Mouse (Mus musculus) adrenal gland, postnatal 4 days (tissue): Measurements from ENCODE around the gene B3galt1. TPM values are rescaled to one million over a fixed set of nuclear protein-coding genes. Genes with fewer than 3 reads are reported as not detected.

Source experiments
- DNase-seq, 2 experiments: peaks; one replicate each; pipeline ENCODE4 v3.0.0; 2021 to 2022; ENCODE audit warnings: low spot score in 2 of 2, mixed read lengths in 2 of 2
- long read RNA-seq, 2 experiments: library from polyadenylated mRNA; stranded (forward); transcript quantifications; one replicate each; pipeline ENCODE4 v2.0.0; 2021
- total RNA-seq, 2 experiments: library from RNA; stranded (reverse); gene quantifications; 2 replicates each; pipeline ENCODE4 v1.2.3; 2021

Gene B3galt1
- 1 to 10 TPM; 9.3 to 9.7 TPM for total RNA-seq
- long read RNA-seq, experiment 1, partial matches to known transcripts: 0 of 3 reads
- long read RNA-seq, experiment 1, other reads (novel, unspliced or antisense): 3 of 3 reads
- long read RNA-seq, experiment 2, partial matches to known transcripts: 0 of 1 reads
- long read RNA-seq, experiment 2, other reads (novel, unspliced or antisense): 1 of 1 reads

GRCm38 (mm10) chr2:67565480-67566331, at the start of gene B3galt1:
B3galt1 (plus strand) TSS chr2:67565871.
- DNase-seq: peak; percentile 58 to 62

- no peak for DNase-seq
Observed at GRCm38 (mm10) chr2:67516405-67516804, 49.3 kb upstream of the B3galt1 start.

- no peak for DNase-seq
Observed at GRCm38 (mm10) chr2:67535347-67535746, 30.3 kb upstream of the B3galt1 start.

DNA sequence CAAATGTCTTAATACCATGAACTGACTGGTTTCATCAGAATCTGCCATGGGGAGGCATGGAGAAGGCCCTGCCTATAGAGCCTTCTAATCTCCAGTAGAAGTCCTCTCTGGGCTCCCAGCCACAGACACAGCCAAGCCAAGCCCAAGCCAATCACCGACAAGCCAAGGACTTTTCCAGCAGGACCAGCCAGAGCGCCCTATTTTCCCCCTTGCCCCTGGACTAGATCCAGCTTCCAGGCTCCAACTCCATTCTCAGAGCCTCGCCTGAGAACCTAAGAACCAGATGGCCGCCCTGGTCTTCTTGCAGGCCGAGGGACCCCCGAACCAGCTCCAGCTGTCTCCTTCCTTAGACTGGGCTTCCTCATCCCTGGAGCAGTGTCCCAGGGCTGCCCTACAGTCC, 26.2 kb upstream of the B3galt1 start:
- DNase-seq: no peak

DNA sequence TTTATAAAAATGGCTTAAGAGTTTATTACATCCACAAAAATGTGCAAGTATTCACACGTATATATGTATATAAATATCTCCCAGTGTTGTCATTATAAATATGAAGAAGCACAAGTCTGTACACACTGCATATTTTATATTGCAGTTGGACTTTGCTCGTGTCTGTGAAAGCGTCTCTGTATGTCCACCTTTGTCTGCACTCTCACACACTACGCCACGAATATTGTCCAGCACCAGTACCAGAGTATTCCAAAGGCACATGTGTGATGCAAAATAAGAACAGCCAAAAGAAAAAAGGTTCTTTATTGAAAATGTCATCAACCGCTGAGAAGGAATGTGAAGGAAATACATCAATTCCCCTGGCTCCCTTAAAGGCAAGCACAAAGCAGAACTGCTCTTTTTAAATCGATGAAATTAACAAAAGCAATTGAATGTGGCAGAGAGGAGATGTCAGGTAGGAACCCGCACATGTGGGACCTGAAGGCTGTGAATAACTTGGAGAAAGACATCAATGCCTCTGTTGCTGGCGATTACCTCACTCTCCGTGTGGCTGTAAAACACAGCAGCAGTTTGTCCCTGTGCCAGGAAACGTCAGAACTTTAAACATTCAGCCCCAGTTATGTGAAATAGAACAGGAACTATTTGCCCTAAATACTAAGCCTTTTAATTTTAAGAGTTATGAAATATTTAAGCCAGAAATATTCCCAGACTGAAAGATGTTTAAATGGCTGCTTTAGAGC, 23.5 kb upstream of the B3galt1 start:
- no peak for DNase-seq

DNA sequence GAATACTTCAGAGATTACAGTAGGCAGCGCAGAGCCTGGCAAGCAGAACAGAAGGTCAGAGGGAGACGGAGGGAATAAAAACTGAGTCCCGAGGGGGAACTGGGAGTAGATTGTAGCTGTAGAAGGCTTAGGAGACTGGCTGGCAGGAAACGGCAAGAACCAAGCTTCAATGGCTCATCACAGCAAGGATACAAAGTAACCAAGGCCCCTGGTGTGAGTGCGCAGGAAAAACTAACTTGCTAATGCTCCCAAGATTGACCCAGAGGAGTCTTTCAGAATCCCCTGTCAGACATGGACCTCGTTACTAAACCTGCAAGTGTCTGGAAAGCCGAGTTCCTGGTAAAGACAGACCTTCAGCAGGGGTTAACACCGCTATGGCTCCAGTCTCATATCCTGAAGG, 21.2 kb upstream of the B3galt1 start:
- no peak for DNase-seq

DNA sequence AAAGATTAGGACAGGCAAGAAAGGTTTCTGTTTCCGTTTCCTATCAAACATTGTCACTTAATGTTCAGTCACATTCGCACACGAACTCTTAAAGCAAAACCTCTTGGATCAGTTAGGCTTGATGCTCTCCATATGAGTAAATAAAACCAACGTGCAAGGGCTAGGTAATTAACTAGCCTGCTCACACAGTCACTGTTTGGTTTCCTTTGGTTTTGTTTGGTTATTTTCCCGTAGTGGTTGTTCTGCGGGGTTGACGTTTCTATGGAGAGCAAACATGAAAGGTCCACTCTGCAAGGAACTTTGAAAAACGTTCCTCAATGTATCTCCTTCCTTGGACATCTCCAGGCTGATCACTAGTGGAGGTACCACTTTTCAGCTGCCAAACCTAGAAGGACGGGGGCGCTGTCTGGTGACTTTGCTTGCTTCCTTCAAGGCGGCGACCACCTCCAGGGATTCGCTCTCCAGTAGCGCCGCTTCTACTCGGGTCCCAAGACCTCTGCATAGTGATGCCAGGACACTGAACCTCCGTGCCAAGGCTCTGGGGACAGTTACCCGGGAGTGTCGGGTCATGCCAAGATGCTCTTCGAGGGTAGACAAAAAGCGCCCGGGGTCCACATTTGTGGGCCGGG, 706 bp upstream of the B3galt1 start:
- DNase-seq: no peak

GRCm38 (mm10) chr2:67566566-67566965, 895 bp downstream of the B3galt1 start:
- DNase-seq: no peak

- no peak for DNase-seq
Observed at GRCm38 (mm10) chr2:67567141-67567680, 1.5 kb downstream of the B3galt1 start.

DNA sequence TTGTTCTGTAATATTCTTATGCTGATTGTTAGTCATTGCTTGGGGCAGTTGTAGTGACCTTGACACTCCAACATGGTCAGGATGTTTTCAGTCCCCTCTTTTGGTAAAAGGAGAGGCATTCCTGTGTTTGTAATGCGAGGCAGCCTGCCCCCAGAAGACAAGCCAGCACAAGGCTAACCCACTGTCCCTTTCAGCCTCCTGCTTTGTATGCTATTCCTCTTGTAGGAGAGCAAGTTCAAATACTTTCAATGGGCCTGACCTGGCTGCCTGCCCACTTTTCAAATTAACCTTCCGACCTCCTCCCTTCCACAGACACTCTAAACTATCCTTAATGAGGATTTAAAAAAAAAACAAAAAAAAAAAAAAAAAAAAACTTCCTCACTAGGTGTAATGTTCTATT, 11.0 kb downstream of the B3galt1 start:
- no peak for DNase-seq

GRCm38 (mm10) chr2:67583091-67583490, 17.4 kb downstream of the B3galt1 start:
- DNase-seq: no peak

DNA sequence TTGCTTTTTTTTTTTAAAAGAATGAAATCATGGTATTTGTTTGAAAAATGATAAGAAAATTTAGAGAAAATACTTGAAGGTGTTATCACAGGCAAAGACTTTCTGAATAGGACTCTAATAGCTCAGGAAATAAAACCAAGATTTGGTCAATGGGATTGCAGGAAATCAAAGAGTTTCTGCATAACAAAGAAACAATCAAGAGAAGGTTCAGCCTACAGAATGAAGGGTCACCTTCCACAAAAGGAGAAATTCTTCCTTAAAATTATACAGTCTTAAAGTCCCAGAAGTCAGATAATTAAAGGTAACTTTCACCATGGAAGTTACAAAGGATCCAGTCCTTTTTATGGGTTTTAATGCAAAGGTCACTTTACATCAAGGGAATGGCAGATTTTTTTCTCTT, 24.7 kb downstream of the B3galt1 start:
- no peak for DNase-seq

DNA sequence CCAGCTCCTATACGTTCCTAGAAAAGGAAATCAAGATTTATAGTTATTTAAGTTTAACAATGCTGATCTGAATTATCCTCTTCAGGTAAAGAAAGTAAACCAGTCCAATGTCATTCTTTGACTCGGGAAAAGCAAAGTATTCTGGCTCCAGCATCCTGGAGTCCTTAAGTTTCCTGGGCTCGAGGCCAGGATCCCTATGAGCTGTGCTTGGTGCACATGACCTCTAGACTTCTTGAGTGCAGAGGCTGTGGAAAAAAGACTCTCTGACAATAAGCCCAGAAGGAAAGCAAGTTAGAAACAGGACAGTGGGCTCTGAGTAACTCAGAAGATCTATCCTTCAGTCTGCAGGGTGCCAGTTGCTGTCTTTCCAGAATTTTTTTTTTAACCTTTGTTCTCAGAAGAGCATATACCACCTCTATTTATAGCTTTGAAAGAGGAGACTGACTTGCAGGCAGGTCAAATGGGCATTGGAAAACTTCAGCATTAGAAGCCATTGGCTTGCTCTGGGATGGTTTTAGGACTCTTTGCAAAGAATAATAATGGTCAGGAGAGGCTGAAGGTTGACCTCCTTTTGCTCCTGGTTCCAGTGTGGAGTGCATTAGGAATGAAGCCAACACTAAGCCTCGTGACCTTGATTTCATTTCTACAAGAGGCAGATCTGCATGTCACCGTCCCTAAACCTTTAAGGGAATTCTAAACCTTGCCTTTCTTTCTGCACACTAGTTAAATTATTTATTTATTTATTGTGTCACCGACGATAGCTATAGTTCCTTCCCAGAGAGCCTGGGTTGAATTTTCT, 26.4 kb downstream of the B3galt1 start:
- DNase-seq: no peak

- no peak for DNase-seq
Observed at GRCm38 (mm10) chr2:67622902-67623301, 57.2 kb downstream of the B3galt1 start.

- no peak for DNase-seq
Observed at GRCm38 (mm10) chr2:67627667-67628066, 62.0 kb downstream of the B3galt1 start.

GRCm38 (mm10) chr2:67628289-67628688, 62.6 kb downstream of the B3galt1 start:
- no peak for DNase-seq

DNA sequence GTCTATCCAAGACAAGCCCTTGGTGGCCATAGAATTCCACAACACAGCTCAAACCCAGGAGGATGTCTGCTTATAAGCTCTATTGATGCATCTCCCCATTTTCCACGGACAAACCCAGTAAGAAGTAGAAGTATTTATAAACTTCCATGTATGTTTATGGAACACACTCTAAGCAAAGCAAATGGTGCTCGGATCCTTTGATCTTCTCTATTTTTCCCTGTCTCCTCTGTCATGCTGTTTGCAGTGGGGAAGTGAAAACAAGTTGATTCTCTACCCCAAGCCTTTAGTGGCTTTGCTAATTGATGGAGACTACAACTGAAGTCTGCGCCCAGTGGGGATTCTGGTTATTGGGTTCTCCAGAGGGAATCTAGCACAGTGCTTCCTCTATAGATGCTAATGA, 89.2 kb downstream of the B3galt1 start:
- DNase-seq: no peak

- no peak for DNase-seq
Observed at GRCm38 (mm10) chr2:67657372-67657771, 91.7 kb downstream of the B3galt1 start.

DNA sequence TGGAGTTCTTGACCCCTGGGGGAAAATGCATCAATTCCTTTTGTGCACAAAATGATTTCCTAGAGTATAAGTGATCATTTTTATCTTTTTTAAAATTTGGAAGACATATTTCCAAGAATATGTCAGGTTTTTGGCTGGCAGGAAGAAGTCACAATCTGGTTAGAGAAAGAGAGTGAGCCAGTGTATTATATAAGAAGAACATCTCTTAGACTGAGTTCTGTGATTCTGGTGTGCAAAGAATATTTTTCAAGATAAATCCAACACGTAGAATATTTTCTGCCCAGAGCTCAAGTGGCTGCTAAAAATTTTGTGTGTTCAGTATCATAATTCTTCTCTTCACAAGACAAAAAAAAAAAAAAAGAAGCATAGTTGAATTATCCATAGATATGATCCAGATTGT, 92.4 kb downstream of the B3galt1 start:
- DNase-seq: no peak

DNA sequence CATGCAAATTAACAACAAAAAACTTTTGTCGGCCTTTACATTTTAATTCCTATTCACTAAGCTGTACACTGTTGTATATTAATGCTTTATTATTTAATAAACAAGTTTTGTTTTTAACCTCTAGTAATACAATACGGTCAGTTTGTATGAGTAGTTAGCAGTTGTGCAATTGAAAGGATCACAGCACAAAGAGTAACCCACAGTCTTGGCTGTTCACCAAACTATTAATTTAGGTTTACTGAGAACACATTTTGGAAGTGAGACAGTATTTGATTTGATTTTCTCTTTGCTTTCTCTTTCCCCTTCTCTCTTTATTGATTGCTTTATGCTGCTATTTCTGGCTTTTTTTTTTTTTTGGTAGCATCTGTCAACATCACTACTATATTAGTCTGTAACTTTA, 106.0 kb downstream of the B3galt1 start:
- DNase-seq: no peak

GRCm38 (mm10) chr2:67677697-67678096, 112.0 kb downstream of the B3galt1 start:
- DNase-seq: no peak
